9 mouse cellular contexts compared by ENCODE assay signal in genomic region chr1:187031796-187032195, GRCm38 (mm10).
A peak's percentile ranks its signal among the peaks of the same experiment; 100 is the strongest.
DNase-seq lines count a peak whose midpoint lies in the region; ATAC-seq lines count a peak whose summit lies in the region.
"Had no signal": no experiment of that assay in that cellular context is flagged by ENCODE, and none has a peak within 500 bp of the region (broad histone marks: within the 10 kb centered on the region; RNA-seq: fewer than 3 reads in every experiment).

No protein-coding gene starts in this region.

- intact Hi-C loops in heart, postnatal 25 days (cut with DNase I): no loop called here

- ATAC-seq in embryonic facial prominence, embryonic 11.5 days (replicated peaks; ENCODE audit: insufficient number of reproducible peaks, low FRiP score, low TSS enrichment, low read depth): no peak

- no peaks in the 10 kb centered on the region for H3K36me3 ChIP-seq in embryonic facial prominence, embryonic 11.5 days (replicated peaks; ENCODE audit: control insufficient read depth, insufficient read depth, low read depth, low read length)
- H3K36me3 ChIP-seq: embryonic facial prominence, embryonic 13.5 days had no signal

- H3K27me3 ChIP-seq in embryonic facial prominence, embryonic 11.5 days (ENCODE audit: control insufficient read depth, insufficient read depth, low read length): no peaks in the 10 kb centered on the region
- H3K27me3 ChIP-seq: embryonic facial prominence, embryonic 13.5 days had no signal

- H3K4me1 ChIP-seq in embryonic facial prominence, embryonic 11.5 days (ENCODE audit: control insufficient read depth, insufficient read depth, low read length): no peaks in the 10 kb centered on the region
- H3K4me1 ChIP-seq: embryonic facial prominence, embryonic 13.5 days had no signal

- no peak overlapping the region for H3K4me2 ChIP-seq in embryonic facial prominence, embryonic 11.5 days (ENCODE audit: low read depth, low read length)
- H3K4me2 ChIP-seq: embryonic facial prominence, embryonic 13.5 days had no signal

- H3K4me3 ChIP-seq in embryonic facial prominence, embryonic 11.5 days (ENCODE audit: low read depth, low read length): no peak overlapping the region
- H3K4me3 ChIP-seq: embryonic facial prominence, embryonic 13.5 days had no signal

- peak; percentile 75 for DNase-seq in heart, adult 11 months
- no peak for DNase-seq in heart, postnatal 25 days (ENCODE audit: low spot score)
- DNase-seq in 3T3-L1 (ENCODE audit: low read depth, low spot score) (peak; percentile 79), WW6 (ENCODE audit: low read depth, low spot score) (peak; percentile 39)
- peak; percentile 63 for DNase-seq in embryonic facial prominence, embryonic 11.5 days (ENCODE audit: low spot score)
- peak; percentile 37 for DNase-seq in kidney, postnatal 14 days
- peak; percentile 61 for DNase-seq in lung, postnatal 14 days
- DNase-seq in spleen, adult 12 weeks (ENCODE audit: low spot score): no peak

- H3K9ac ChIP-seq in embryonic facial prominence, embryonic 11.5 days (replicated peaks; ENCODE audit: low read length): no peak overlapping the region
- H3K9ac ChIP-seq: embryonic facial prominence, embryonic 13.5 days had no signal

- H3K27ac ChIP-seq in embryonic facial prominence, embryonic 11.5 days (replicated peaks; ENCODE audit: low read depth, low read length): no peak overlapping the region
- H3K27ac ChIP-seq: embryonic facial prominence, embryonic 13.5 days had no signal

- no peaks in the 10 kb centered on the region for H3K9me3 ChIP-seq in embryonic facial prominence, embryonic 11.5 days (replicated peaks; ENCODE audit: control insufficient read depth, low read length)
- H3K9me3 ChIP-seq: embryonic facial prominence, embryonic 13.5 days had no signal

- WGBS in embryonic facial prominence, embryonic 11.5 days: 49% methylated on average over 6 of the region's 6 CpGs

Comparison
In these comparisons a context has a peak if more than half of its experiments do, and no peak if none do; other contexts are left out.
1. DNase-seq: peak in heart, adult 11 months (single experiment), 3T3-L1 (single experiment), WW6 (single experiment), embryonic facial prominence, embryonic 11.5 days (single experiment), kidney, postnatal 14 days (single experiment) and lung, postnatal 14 days (single experiment); none in heart, postnatal 25 days (single experiment) and spleen, adult 12 weeks (single experiment).